Mouse (Mus musculus): ENCODE measurements around the gene Cfap73.

GRCm38 (mm10) chr5:120594485-120594884, 39.5 kb downstream of the Cfap73 start:
- no peak for TF ChIP-seq CTCF (conservative IDR thresholded peaks at IDR 0.05 in 1 of 2, IDR thresholded peaks at IDR 0.05 in 1 of 2; ENCODE audit: low read depth in 2 of 2, low read length in 2 of 2)
- no peak for TF ChIP-seq ZC3H11A (IDR thresholded peaks at IDR 0.05; ENCODE audit: low read depth, low read length)
- no peak for TF ChIP-seq ZKSCAN1 (IDR thresholded peaks at IDR 0.05; ENCODE audit: borderline replicate concordance, low read depth, low read length)
- no peak for TF ChIP-seq POLR2A (IDR thresholded peaks at IDR 0.05; ENCODE audit: low read depth, low read length)
- no peak for TF ChIP-seq MAX (IDR thresholded peaks at IDR 0.05; ENCODE audit: low read length)
- no peak for TF ChIP-seq EP300 (IDR thresholded peaks at IDR 0.05; ENCODE audit: low read length)
- no peak for TF ChIP-seq UBTF (IDR thresholded peaks at IDR 0.05; ENCODE audit: low read depth, low read length)

Measured in CH12.LX (cell line).